Mouse (Mus musculus): ENCODE data around the gene Eif3c. TPM values are rescaled to one million over a fixed set of nuclear protein-coding genes. Genes with fewer than 3 reads are reported as not detected.

Eif3c gene
- polyA plus RNA-seq, 1 experiment: 344 TPM

- Histone ChIP-seq H3K4me2 (ENCODE audit: low read depth) (peak overlapping the region; percentile 93), H3K79me2 (ENCODE audit: control insufficient read depth, insufficient read depth) (peaks cover 48% of the 10 kb centered on the region), H3K36me3 (ENCODE audit: control insufficient read depth, insufficient read depth) (peaks cover 41% of the 10 kb centered on the region), H3K27me3 (ENCODE audit: control insufficient read depth, insufficient read depth, insufficient read length) (no peaks in the 10 kb centered on the region), H3ac (ENCODE audit: control insufficient read depth, insufficient read length) (peak overlapping the region; percentile 91), H3K4me3 (peak overlapping the region; percentile 62)
- TF ChIP-seq POLR2A (IDR thresholded peaks at IDR 0.05; ENCODE audit: insufficient read length, low read depth): no peak
These were observed 64.6 kb downstream of the Eif3c start for GRCm38 (mm10) chr7:126501684-126502022.

GRCm38 (mm10) chr7:126499416-126499815 is 66.8 kb downstream of the Eif3c start:
- peaks cover 48% of the 10 kb centered on the region for H3K79me2 ChIP-seq (ENCODE audit: control insufficient read depth, insufficient read depth)
- TF ChIP-seq MAX (IDR thresholded peaks at IDR 0.05; ENCODE audit: low read depth) (no peak), POLR2A (IDR thresholded peaks at IDR 0.05; ENCODE audit: insufficient read length, low read depth) (no peak), E2F4 (IDR thresholded peaks at IDR 0.05; ENCODE audit: insufficient read depth) (no peak), CEBPB (IDR thresholded peaks at IDR 0.05; ENCODE audit: insufficient read depth, poor library complexity, severe bottlenecking) (no peak), TCF3 (IDR thresholded peaks at IDR 0.05; ENCODE audit: insufficient read length, low read depth) (no peak), MYOG (IDR thresholded peaks at IDR 0.05; ENCODE audit: control insufficient read depth in 1 of 3, insufficient read depth in 1 of 3, insufficient read length in 2 of 3, low read depth in 2 of 3) (no peak), POLR2AphosphoS2 (IDR thresholded peaks at IDR 0.05; ENCODE audit: insufficient read length, low read depth) (no peak), REST (IDR thresholded peaks at IDR 0.05; ENCODE audit: insufficient read depth, insufficient read length) (no peak), MYOD1 (IDR thresholded peaks at IDR 0.05; ENCODE audit: control insufficient read depth in 1 of 3, insufficient read length in 2 of 3, low read depth in 2 of 3) (no peak), SRF (IDR thresholded peaks at IDR 0.05; ENCODE audit: control insufficient read depth, insufficient read length, low read depth) (no peak), USF1 (IDR thresholded peaks at IDR 0.05; ENCODE audit: low read depth) (no peak), TCF12 (IDR thresholded peaks at IDR 0.05; ENCODE audit: insufficient read depth, poor library complexity, severe bottlenecking) (no peak)
- H3K36me3 ChIP-seq (ENCODE audit: control insufficient read depth, insufficient read depth): peaks cover 63% of the 10 kb centered on the region
- H3K4me2 ChIP-seq (ENCODE audit: low read depth): peak overlapping the region; percentile 93
- no peak overlapping the region for H3ac ChIP-seq (ENCODE audit: control insufficient read depth, insufficient read length)
- H3K27me3 ChIP-seq (ENCODE audit: control insufficient read depth, insufficient read depth, insufficient read length): no peaks in the 10 kb centered on the region
- no peak overlapping the region for H3K4me3 ChIP-seq

GRCm38 (mm10) chr7:126497966-126498365 is 68.2 kb downstream of the Eif3c start:
- no peak overlapping the region for H3ac ChIP-seq (ENCODE audit: control insufficient read depth, insufficient read length)
- no peak overlapping the region for H3K4me3 ChIP-seq
- TF ChIP-seq USF1 (IDR thresholded peaks at IDR 0.05; ENCODE audit: low read depth) (no peak), E2F4 (IDR thresholded peaks at IDR 0.05; ENCODE audit: insufficient read depth) (no peak), REST (IDR thresholded peaks at IDR 0.05; ENCODE audit: insufficient read depth, insufficient read length) (no peak), POLR2AphosphoS2 (IDR thresholded peaks at IDR 0.05; ENCODE audit: insufficient read length, low read depth) (no peak), TCF3 (IDR thresholded peaks at IDR 0.05; ENCODE audit: insufficient read length, low read depth) (no peak), MAX (IDR thresholded peaks at IDR 0.05; ENCODE audit: low read depth) (no peak), MYOD1 (IDR thresholded peaks at IDR 0.05; ENCODE audit: control insufficient read depth in 1 of 3, insufficient read length in 2 of 3, low read depth in 2 of 3) (no peak), POLR2A (IDR thresholded peaks at IDR 0.05; ENCODE audit: insufficient read length, low read depth) (no peak), CEBPB (IDR thresholded peaks at IDR 0.05; ENCODE audit: insufficient read depth, poor library complexity, severe bottlenecking) (no peak), MYOG (IDR thresholded peaks at IDR 0.05; ENCODE audit: control insufficient read depth in 1 of 3, insufficient read depth in 1 of 3, insufficient read length in 2 of 3, low read depth in 2 of 3) (no peak), TCF12 (IDR thresholded peaks at IDR 0.05; ENCODE audit: insufficient read depth, poor library complexity, severe bottlenecking) (no peak), SRF (IDR thresholded peaks at IDR 0.05; ENCODE audit: control insufficient read depth, insufficient read length, low read depth) (no peak)
- H3K4me2 ChIP-seq (ENCODE audit: low read depth): no peak overlapping the region
- peaks cover 73% of the 10 kb centered on the region for H3K36me3 ChIP-seq (ENCODE audit: control insufficient read depth, insufficient read depth)
- no peaks in the 10 kb centered on the region for H3K27me3 ChIP-seq (ENCODE audit: control insufficient read depth, insufficient read depth, insufficient read length)
- peaks cover 48% of the 10 kb centered on the region for H3K79me2 ChIP-seq (ENCODE audit: control insufficient read depth, insufficient read depth)

- Histone ChIP-seq H3K36me3 (ENCODE audit: control insufficient read depth, insufficient read depth) (peaks cover 73% of the 10 kb centered on the region), H3K27me3 (ENCODE audit: control insufficient read depth, insufficient read depth, insufficient read length) (no peaks in the 10 kb centered on the region), H3K4me3 (no peak overlapping the region), H3K79me2 (ENCODE audit: control insufficient read depth, insufficient read depth) (peaks cover 45% of the 10 kb centered on the region), H3K4me2 (ENCODE audit: low read depth) (no peak overlapping the region), H3ac (ENCODE audit: control insufficient read depth, insufficient read length) (no peak overlapping the region)
- TF ChIP-seq POLR2AphosphoS2 (IDR thresholded peaks at IDR 0.05; ENCODE audit: insufficient read length, low read depth) (peak; percentile 45), E2F4 (IDR thresholded peaks at IDR 0.05; ENCODE audit: insufficient read depth) (no peak)
These were observed 69.7 kb downstream of the Eif3c start for GRCm38 (mm10) chr7:126496475-126496874.

Other genes with a start within 250 kb of the Eif3c start
- gene Lat, start 196.8 kb downstream of the Eif3c start, polyA plus RNA-seq (2012; fragmentation: generic; extraction: Trizol): 0.17 TPM
- gene Spns1, start 189.0 kb downstream of the Eif3c start, polyA plus RNA-seq (2012; fragmentation: generic; extraction: Trizol): 76.5 TPM
- 3.5 TPM for gene Nfatc2ip, start 169.7 kb downstream of the Eif3c start, polyA plus RNA-seq (2012; fragmentation: generic; extraction: Trizol)
- 0.01 TPM for gene Cd19, start 151.5 kb downstream of the Eif3c start, polyA plus RNA-seq (2012; fragmentation: generic; extraction: Trizol)
- 36.7 TPM for gene Rabep2, start 137.7 kb downstream of the Eif3c start, polyA plus RNA-seq (2012; fragmentation: generic; extraction: Trizol)
- 1,699 TPM for gene Atp2a1, start 103.3 kb downstream of the Eif3c start, polyA plus RNA-seq (2012; fragmentation: generic; extraction: Trizol)
- 58.8 TPM for gene Sh2b1, start 91.0 kb downstream of the Eif3c start, polyA plus RNA-seq (2012; fragmentation: generic; extraction: Trizol)
- 167 TPM for gene Tufm, start 79.0 kb downstream of the Eif3c start, polyA plus RNA-seq (2012; fragmentation: generic; extraction: Trizol)
- 104 TPM for gene Atxn2l, start 63.0 kb downstream of the Eif3c start, polyA plus RNA-seq (2012; fragmentation: generic; extraction: Trizol)
- gene Apobr, start 18.5 kb upstream of the Eif3c start, polyA plus RNA-seq (2012; fragmentation: generic; extraction: Trizol): 4.7 TPM
- 3.6 TPM for gene Cln3, start 19.4 kb upstream of the Eif3c start, polyA plus RNA-seq (2012; fragmentation: generic; extraction: Trizol)
- gene Il27, start 28.5 kb upstream of the Eif3c start, polyA plus RNA-seq (2012; fragmentation: generic; extraction: Trizol): not detected
- gene Nupr1, start 64.5 kb upstream of the Eif3c start, polyA plus RNA-seq (2012; fragmentation: generic; extraction: Trizol): 244 TPM
- 35.3 TPM for gene Sgf29, start 82.9 kb upstream of the Eif3c start, polyA plus RNA-seq (2012; fragmentation: generic; extraction: Trizol)
- not detected for gene Sult1a1, start 110.0 kb upstream of the Eif3c start, polyA plus RNA-seq (2012; fragmentation: generic; extraction: Trizol)
- 79.7 TPM for gene Bola2, start 129.0 kb upstream of the Eif3c start, polyA plus RNA-seq (2012; fragmentation: generic; extraction: Trizol)
- 5.8 TPM for gene Slx1b, start 129.4 kb upstream of the Eif3c start, polyA plus RNA-seq (2012; fragmentation: generic; extraction: Trizol)
- 0.14 TPM for gene Coro1a, start 141.4 kb upstream of the Eif3c start, polyA plus RNA-seq (2012; fragmentation: generic; extraction: Trizol)
- gene Mapk3, start 193.2 kb upstream of the Eif3c start, polyA plus RNA-seq (2012; fragmentation: generic; extraction: Trizol): 126 TPM
- 1.1 TPM for gene Gdpd3, start 199.9 kb upstream of the Eif3c start, polyA plus RNA-seq (2012; fragmentation: generic; extraction: Trizol)
- 82.2 TPM for gene Ypel3, start 210.5 kb upstream of the Eif3c start, polyA plus RNA-seq (2012; fragmentation: generic; extraction: Trizol)
- 0.23 TPM for gene Tbx6, start 215.1 kb upstream of the Eif3c start, polyA plus RNA-seq (2012; fragmentation: generic; extraction: Trizol)
- 113 TPM for gene Ppp4c, start 226.1 kb upstream of the Eif3c start, polyA plus RNA-seq (2012; fragmentation: generic; extraction: Trizol)
- gene Fam57b, start 231.3 kb upstream of the Eif3c start, polyA plus RNA-seq (2012; fragmentation: generic; extraction: Trizol): 0.94 TPM